Mouse (Mus musculus) WW6 (cell line): ENCODE data around the gene Zfp787.
"Not testable (repeated sequence)": the region's sequence is repeated elsewhere in the genome, so short reads cannot be mapped to it uniquely, and the experiment has no call there.

ENCODE experiments used
- DNase-seq: peaks from one replicate; pipeline ENCODE4 v3.0.0-alpha.2; 2013; ENCODE audit warnings: low read depth, low spot score

Gene Zfp787

GRCm38 (mm10) chr7:6155901-6156411 lies at the start of gene Zfp787:
Gene Zfp787 (minus strand): TSS chr7:6155997.
- peak; percentile 91 for DNase-seq

GRCm38 (mm10) chr7:6204200-6204599 lies 48.4 kb upstream of the Zfp787 start:
- DNase-seq: no peak

GRCm38 (mm10) chr7:6196790-6197189 lies 41.0 kb upstream of the Zfp787 start, which contains the start of gene Galp:
Gene Galp (plus strand): TSS chr7:6197090.
- DNase-seq: no peak

GRCm38 (mm10) chr7:6195777-6196176 lies 40.0 kb upstream of the Zfp787 start:
- no peak for DNase-seq

- DNase-seq: no peak
Measured at GRCm38 (mm10) chr7:6194129-6194528, 38.3 kb upstream of the Zfp787 start.

- no peak for DNase-seq
Measured at GRCm38 (mm10) chr7:6191376-6191775, 35.6 kb upstream of the Zfp787 start.

- no peak for DNase-seq
Measured at GRCm38 (mm10) chr7:6189542-6189941, 33.7 kb upstream of the Zfp787 start.

GRCm38 (mm10) chr7:6186756-6187155 lies 31.0 kb upstream of the Zfp787 start:
- no peak for DNase-seq

- DNase-seq: no peak
Measured at GRCm38 (mm10) chr7:6186176-6186575, 30.4 kb upstream of the Zfp787 start.

GRCm38 (mm10) chr7:6185391-6185790 lies 29.6 kb upstream of the Zfp787 start:
- no peak for DNase-seq

- DNase-seq: no peak
Measured at GRCm38 (mm10) chr7:6184521-6184920, 28.7 kb upstream of the Zfp787 start.

- DNase-seq: no peak
Measured at GRCm38 (mm10) chr7:6183802-6184201, 28.0 kb upstream of the Zfp787 start.

- no peak for DNase-seq
Measured at GRCm38 (mm10) chr7:6182882-6183281, 27.1 kb upstream of the Zfp787 start.

GRCm38 (mm10) chr7:6179013-6179412 lies 23.2 kb upstream of the Zfp787 start:
- DNase-seq: no peak

GRCm38 (mm10) chr7:6174365-6174987 lies 18.7 kb upstream of the Zfp787 start:
- not testable (repeated sequence) for DNase-seq

GRCm38 (mm10) chr7:6173872-6174271 lies 18.1 kb upstream of the Zfp787 start:
- no peak for DNase-seq

- DNase-seq: no peak
Measured at GRCm38 (mm10) chr7:6172674-6173244, 17.0 kb upstream of the Zfp787 start.

- peak; percentile 98 for DNase-seq
Measured at GRCm38 (mm10) chr7:6172006-6172649, 16.3 kb upstream of the Zfp787 start, which contains the start of gene Zfp444. Gene Zfp444 (plus strand): TSS chr7:6172226.

- no peak for DNase-seq
Measured at GRCm38 (mm10) chr7:6171444-6172005, 15.7 kb upstream of the Zfp787 start.

- no peak for DNase-seq
Measured at GRCm38 (mm10) chr7:6170871-6171270, 15.1 kb upstream of the Zfp787 start.

GRCm38 (mm10) chr7:6170391-6170790 lies 14.6 kb upstream of the Zfp787 start:
- no peak for DNase-seq

GRCm38 (mm10) chr7:6169403-6169802 lies 13.6 kb upstream of the Zfp787 start:
- no peak for DNase-seq
